Mouse (Mus musculus): ENCODE results near the gene Def6. TPM values are rescaled to one million over a fixed set of nuclear protein-coding genes. Genes with fewer than 3 reads are reported as not detected.

Gene Def6
- total and polyA plus RNA-seq, 3 experiments: 2.9 to 4.5 (median 3.4) TPM

DNA sequence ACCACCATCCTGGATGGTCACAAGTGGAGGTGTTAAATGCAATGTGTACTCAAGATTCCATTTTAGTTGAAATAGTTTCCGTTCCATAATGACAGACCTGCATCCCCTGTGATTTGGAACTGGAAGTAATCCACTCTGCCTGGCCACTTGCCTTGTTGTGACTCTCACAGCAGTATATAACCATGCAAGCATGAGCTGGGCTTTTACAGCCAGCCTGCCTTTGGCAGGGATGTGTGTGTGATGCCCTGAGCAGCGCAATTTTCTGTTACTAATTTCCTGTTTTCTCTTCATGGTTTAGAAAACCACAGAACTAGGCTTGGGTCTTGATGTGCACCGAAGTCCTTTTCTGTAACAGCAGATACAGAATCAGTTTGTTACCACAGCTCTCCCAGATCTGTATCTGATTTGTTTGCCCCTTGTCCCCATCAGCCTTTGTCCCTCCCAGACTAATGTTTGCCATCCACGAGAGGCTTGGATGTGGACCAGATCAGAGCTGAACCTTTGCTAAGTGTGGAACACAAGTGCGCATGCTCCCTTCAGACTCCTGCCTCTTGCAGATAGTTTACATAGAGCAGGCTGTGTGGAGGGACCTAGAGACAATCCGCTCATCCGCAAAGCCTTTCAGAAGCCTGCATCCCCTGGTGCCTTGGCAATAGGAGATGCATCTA is 22.5 kb upstream of the Def6 start:
- H3K9ac ChIP-seq (ENCODE audit: low read depth, low read length): no peak overlapping the region
- peaks cover 3% of the 10 kb centered on the region for H3K4me1 ChIP-seq (ENCODE audit: control insufficient read depth, insufficient read depth, low read length)
- H3K4me3 ChIP-seq: no peak overlapping the region
- no peaks in the 10 kb centered on the region for H3K36me3 ChIP-seq (ENCODE audit: control insufficient read depth, insufficient read depth, low read length)
- WGBS: 72% methylated on average over 7 of the region's 7 CpGs
- no peaks in the 10 kb centered on the region for H3K27me3 ChIP-seq (ENCODE audit: control insufficient read depth, insufficient read depth, low read length)
- H3K27ac ChIP-seq: no peak overlapping the region
- H3K79me2 ChIP-seq (replicated peaks; ENCODE audit: control insufficient read depth, insufficient read depth, low read length): no peaks in the 10 kb centered on the region
- intact Hi-C loops (cut with DNase I): no loop called here
- no peak for TF ChIP-seq POLR2A (IDR thresholded peaks at IDR 0.05; ENCODE audit: insufficient read depth, low read depth, low read length)
- TF ChIP-seq CTCF (IDR thresholded peaks at IDR 0.05): no peak
- TF ChIP-seq EP300 (IDR thresholded peaks at IDR 0.05; ENCODE audit: insufficient read depth, low read depth, low read length): no peak
- DNase-seq: no peak

- 89% methylated on average over 5 of the region's 5 CpGs for WGBS
- H3K27ac ChIP-seq: no peak overlapping the region
- H3K36me3 ChIP-seq (ENCODE audit: control insufficient read depth, insufficient read depth, low read length): no peaks in the 10 kb centered on the region
- no peaks in the 10 kb centered on the region for H3K79me2 ChIP-seq (replicated peaks; ENCODE audit: control insufficient read depth, insufficient read depth, low read length)
- H3K4me3 ChIP-seq: no peak overlapping the region
- DNase-seq: no peak
- H3K9ac ChIP-seq (ENCODE audit: low read depth, low read length): no peak overlapping the region
- H3K27me3 ChIP-seq (ENCODE audit: control insufficient read depth, insufficient read depth, low read length): no peaks in the 10 kb centered on the region
- no peaks in the 10 kb centered on the region for H3K4me1 ChIP-seq (ENCODE audit: control insufficient read depth, insufficient read depth, low read length)
- intact Hi-C loops (cut with DNase I): no loop called here
- TF ChIP-seq CTCF (IDR thresholded peaks at IDR 0.05) (no peak), POLR2A (IDR thresholded peaks at IDR 0.05; ENCODE audit: insufficient read depth, low read depth, low read length) (no peak), EP300 (IDR thresholded peaks at IDR 0.05; ENCODE audit: insufficient read depth, low read depth, low read length) (no peak)
Observed at GRCm38 (mm10) chr17:28188313-28188712, 19.3 kb upstream of the Def6 start.

DNA sequence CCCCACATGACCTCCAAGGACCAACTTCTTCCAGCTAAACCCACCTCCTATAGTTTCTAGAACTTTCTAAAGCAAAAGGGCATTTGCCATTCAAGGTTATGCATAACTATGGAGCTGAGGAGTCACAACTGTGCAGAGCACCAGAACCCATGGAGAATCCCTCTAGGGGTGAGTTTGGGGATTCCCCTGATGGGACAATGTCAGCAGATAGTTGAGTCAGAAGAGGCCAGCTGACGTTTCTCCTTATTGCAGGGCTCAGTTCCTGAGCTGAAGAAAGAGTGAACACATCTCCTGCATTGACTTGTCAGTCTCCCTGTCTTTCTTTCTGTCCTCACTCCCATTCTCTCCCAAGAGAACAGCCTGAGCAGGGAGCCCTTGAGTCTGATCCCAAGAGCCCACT is 14.8 kb upstream of the Def6 start:
- WGBS: 36% methylated on average over 1 of the region's 1 CpGs
- no peak overlapping the region for H3K4me3 ChIP-seq
- intact Hi-C loops (cut with DNase I): no loop called here
- H3K36me3 ChIP-seq (ENCODE audit: control insufficient read depth, insufficient read depth, low read length): no peaks in the 10 kb centered on the region
- TF ChIP-seq CTCF (IDR thresholded peaks at IDR 0.05): no peak
- no peak for TF ChIP-seq POLR2A (IDR thresholded peaks at IDR 0.05; ENCODE audit: insufficient read depth, low read depth, low read length)
- no peak overlapping the region for H3K9ac ChIP-seq (ENCODE audit: low read depth, low read length)
- no peak for DNase-seq
- no peak overlapping the region for H3K27ac ChIP-seq
- H3K27me3 ChIP-seq (ENCODE audit: control insufficient read depth, insufficient read depth, low read length): no peaks in the 10 kb centered on the region
- no peaks in the 10 kb centered on the region for H3K4me1 ChIP-seq (ENCODE audit: control insufficient read depth, insufficient read depth, low read length)
- H3K79me2 ChIP-seq (replicated peaks; ENCODE audit: control insufficient read depth, insufficient read depth, low read length): no peaks in the 10 kb centered on the region

GRCm38 (mm10) chr17:28193559-28193958 is 14.0 kb upstream of the Def6 start:
- Histone ChIP-seq H3K4me3 (no peak overlapping the region), H3K79me2 (replicated peaks; ENCODE audit: control insufficient read depth, insufficient read depth, low read length) (no peaks in the 10 kb centered on the region), H3K36me3 (ENCODE audit: control insufficient read depth, insufficient read depth, low read length) (no peaks in the 10 kb centered on the region), H3K27me3 (ENCODE audit: control insufficient read depth, insufficient read depth, low read length) (no peaks in the 10 kb centered on the region), H3K9ac (ENCODE audit: low read depth, low read length) (no peak overlapping the region), H3K27ac (no peak overlapping the region), H3K4me1 (ENCODE audit: control insufficient read depth, insufficient read depth, low read length) (no peaks in the 10 kb centered on the region)
- TF ChIP-seq POLR2A (IDR thresholded peaks at IDR 0.05; ENCODE audit: insufficient read depth, low read depth, low read length) (no peak), CTCF (IDR thresholded peaks at IDR 0.05) (no peak), EP300 (IDR thresholded peaks at IDR 0.05; ENCODE audit: insufficient read depth, low read depth, low read length) (no peak)
- intact Hi-C loops (cut with DNase I): no loop called here
- DNase-seq: no peak
- 75% methylated on average over 3 of the region's 3 CpGs for WGBS

GRCm38 (mm10) chr17:28195033-28195432 is 12.5 kb upstream of the Def6 start:
- Histone ChIP-seq H3K27me3 (ENCODE audit: control insufficient read depth, insufficient read depth, low read length) (no peaks in the 10 kb centered on the region), H3K9ac (ENCODE audit: low read depth, low read length) (no peak overlapping the region), H3K4me1 (ENCODE audit: control insufficient read depth, insufficient read depth, low read length) (no peaks in the 10 kb centered on the region), H3K4me3 (no peak overlapping the region), H3K79me2 (replicated peaks; ENCODE audit: control insufficient read depth, insufficient read depth, low read length) (no peaks in the 10 kb centered on the region), H3K27ac (no peak overlapping the region), H3K36me3 (ENCODE audit: control insufficient read depth, insufficient read depth, low read length) (no peaks in the 10 kb centered on the region)
- DNase-seq: no peak
- 95% methylated on average over 10 of the region's 10 CpGs for WGBS
- intact Hi-C loops (cut with DNase I): no loop called here
- TF ChIP-seq CTCF (IDR thresholded peaks at IDR 0.05): no peak
- TF ChIP-seq EP300 (IDR thresholded peaks at IDR 0.05; ENCODE audit: insufficient read depth, low read depth, low read length): no peak
- no peak for TF ChIP-seq POLR2A (IDR thresholded peaks at IDR 0.05; ENCODE audit: insufficient read depth, low read depth, low read length)

DNA sequence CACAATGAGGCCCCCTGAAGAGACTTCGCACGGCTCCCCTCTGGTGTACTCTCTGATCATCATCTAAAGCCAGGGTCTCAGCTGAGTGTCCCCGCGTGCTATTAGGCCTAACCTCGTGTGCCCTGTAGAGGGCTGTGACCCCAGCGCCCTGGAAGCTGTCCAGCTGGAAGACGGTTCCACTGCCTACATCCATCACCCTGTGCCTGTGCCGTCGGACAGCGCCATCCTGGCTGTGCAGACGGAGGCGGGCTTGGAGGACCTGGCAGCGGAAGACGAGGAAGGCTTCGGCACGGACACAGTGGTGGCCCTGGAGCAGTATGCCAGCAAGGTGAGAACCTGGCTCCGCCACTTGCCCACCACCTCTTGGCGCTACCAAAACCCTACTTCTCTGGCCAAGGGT is 9.9 kb upstream of the Def6 start:
- WGBS: 83% methylated on average over 18 of the region's 18 CpGs
- TF ChIP-seq POLR2A (IDR thresholded peaks at IDR 0.05; ENCODE audit: insufficient read depth, low read depth, low read length): no peak
- TF ChIP-seq CTCF (IDR thresholded peaks at IDR 0.05): no peak
- no peak for TF ChIP-seq EP300 (IDR thresholded peaks at IDR 0.05; ENCODE audit: insufficient read depth, low read depth, low read length)
- Histone ChIP-seq H3K27me3 (ENCODE audit: control insufficient read depth, insufficient read depth, low read length) (no peaks in the 10 kb centered on the region), H3K27ac (no peak overlapping the region), H3K9ac (ENCODE audit: low read depth, low read length) (no peak overlapping the region), H3K4me3 (no peak overlapping the region), H3K79me2 (replicated peaks; ENCODE audit: control insufficient read depth, insufficient read depth, low read length) (no peaks in the 10 kb centered on the region), H3K4me1 (ENCODE audit: control insufficient read depth, insufficient read depth, low read length) (no peaks in the 10 kb centered on the region), H3K36me3 (ENCODE audit: control insufficient read depth, insufficient read depth, low read length) (no peaks in the 10 kb centered on the region)
- no peak for DNase-seq
- intact Hi-C loops (cut with DNase I): no loop called here
